Mouse (Mus musculus) stomach, embryonic 14.5 days (tissue): ENCODE data around the gene Agt. TPM values are rescaled to one million over a fixed set of nuclear protein-coding genes. Genes with fewer than 3 reads are reported as not detected.

Source experiments
- ATAC-seq: fragments of 200-750 bp; cut with Nextera tagmentation; 2 replicates; pipeline ENCODE4 v1.8.0; 2017; ENCODE audit warnings: low read depth, moderate TSS enrichment; ENCODE audit not compliant: insufficient number of reproducible peaks, insufficient read depth, low FRiP score
- H3K27ac ChIP-seq: fragments of 300-500 bp; sonication (generic); 2 replicates; pipeline ENCODE4 v1.5.1; 2014; ENCODE audit warnings: mild to moderate bottlenecking, low read length, moderate library complexity, mixed read lengths
- H3K27me3 ChIP-seq: fragments of 300-500 bp; sonication (generic); 2 replicates; pipeline ENCODE4 v1.6.1; 2014; ENCODE audit warnings: low read length, control low read depth, mixed read lengths; ENCODE audit not compliant: control insufficient read depth, insufficient read depth
- H3K36me3 ChIP-seq: fragments of 300-500 bp; sonication (generic); 2 replicates; pipeline ENCODE4 v1.6.1; 2014; ENCODE audit warnings: mild to moderate bottlenecking, control low read depth, low read length, moderate library complexity, mixed read lengths; ENCODE audit not compliant: control insufficient read depth, insufficient read depth
- H3K4me1 ChIP-seq: fragments of 300-500 bp; sonication (generic); 2 replicates; pipeline ENCODE4 v1.6.1; 2014; ENCODE audit warnings: low read length, control low read depth, mixed read lengths; ENCODE audit not compliant: control insufficient read depth, insufficient read depth
- H3K4me2 ChIP-seq: fragments of 300-500 bp; sonication (generic); replicated peaks from 2 replicates; pipeline ENCODE4 v1.6.1; 2014; ENCODE audit warnings: low read depth, low read length, control low read depth
- H3K4me3 ChIP-seq: fragments of 300-500 bp; sonication (generic); 2 replicates; pipeline ENCODE4 v1.5.1; 2014; ENCODE audit warnings: low read depth, low read length, control low read depth
- H3K9ac ChIP-seq: fragments of 300-500 bp; sonication (generic); replicated peaks from 2 replicates; pipeline ENCODE4 v1.6.1; 2014; ENCODE audit warnings: low read depth, mild to moderate bottlenecking, control low read depth, low read length, moderate library complexity, mixed read lengths
- H3K9me3 ChIP-seq: fragments of 300-500 bp; sonication (generic); 2 replicates; pipeline ENCODE4 v1.6.1; 2016; ENCODE audit warnings: low read depth, low read length, control low read depth; ENCODE audit not compliant: control insufficient read depth
- WGBS: fragments of 180-500 bp; shearing (Covaris S2); extraction: QIAGEN DNeasy Blood & Tissue Kit; methylation state at CpG from one replicate; pipeline ENCODE4 v1.1.7; 2014; 5-methylcytosine and 5-hydroxymethylcytosine counted together
- polyA plus RNA-seq: library from polyadenylated mRNA; unstranded; fragments of >200 nt; fragmentation: Nextera tagmentation; extraction: Ambion mirVana; gene quantifications from 2 replicates; pipeline ENCODE4 v1.2.1, GENCODE M21; 2014

The Agt gene
- polyA plus RNA-seq, 1 experiment from 2014 or later = 1.8 TPM

GRCm38 (mm10) chr8:124567584-124567983 lies 1.9 kb downstream of the Agt start:
- Histone ChIP-seq H3K4me3 (no peak overlapping the region), H3K4me1 (0 out of 2 replicates have a peak, but pooled peaks cover 2% of the 10 kb centered on the region), H3K9me3 (no peaks in the 10 kb centered on the region), H3K36me3 (no peaks in the 10 kb centered on the region), H3K4me2 (no peak overlapping the region), H3K27me3 (no peaks in the 10 kb centered on the region), H3K27ac (no peak overlapping the region), H3K9ac (no peak overlapping the region)
- WGBS = 86% methylated on average over 3 of the region's 3 CpGs
- ATAC-seq = no peak

GRCm38 (mm10) chr8:124567126-124567525 lies 2.4 kb downstream of the Agt start:
- Histone ChIP-seq H3K36me3 (no peaks in the 10 kb centered on the region), H3K27ac (no peak overlapping the region), H3K4me3 (no peak overlapping the region), H3K4me1 (0 out of 2 replicates have a peak, but pooled peaks cover 2% of the 10 kb centered on the region), H3K27me3 (no peaks in the 10 kb centered on the region), H3K9ac (no peak overlapping the region), H3K9me3 (no peaks in the 10 kb centered on the region), H3K4me2 (no peak overlapping the region)
- 81% methylated on average over 6 of the region's 6 CpGs for WGBS
- no peak for ATAC-seq

- Histone ChIP-seq H3K4me1 (no peaks in the 10 kb centered on the region), H3K27me3 (no peaks in the 10 kb centered on the region), H3K9me3 (no peaks in the 10 kb centered on the region), H3K4me2 (no peak overlapping the region), H3K36me3 (peaks cover 3% of the 10 kb centered on the region), H3K9ac (no peak overlapping the region), H3K27ac (no peak overlapping the region), H3K4me3 (no peak overlapping the region)
- ATAC-seq = no peak
- 66% methylated on average over 5 of the region's 5 CpGs for WGBS
These were observed 12.0 kb downstream of the Agt start for GRCm38 (mm10) chr8:124557476-124557875.

DNA sequence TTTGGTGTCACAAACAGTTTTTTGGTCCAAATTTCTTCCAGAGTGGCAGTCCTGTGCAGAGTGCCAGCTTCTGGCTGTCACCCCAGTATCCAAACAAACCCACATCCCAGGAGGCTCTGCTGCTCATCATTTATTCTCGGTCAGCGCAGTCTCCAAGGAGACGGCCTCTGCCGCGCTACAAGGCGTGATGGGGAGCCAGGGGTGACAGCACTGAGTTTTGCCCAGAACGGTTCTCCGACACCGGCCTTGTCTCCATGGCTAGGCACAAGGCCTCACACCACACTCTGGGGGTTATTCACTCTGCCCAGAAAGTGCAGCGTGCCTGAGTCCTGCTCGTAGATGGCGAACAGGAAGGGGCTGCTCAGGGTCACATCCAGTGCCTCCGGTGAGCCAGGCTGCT lies 12.8 kb downstream of the Agt start:
- no peaks in the 10 kb centered on the region for H3K27me3 ChIP-seq
- no peak overlapping the region for H3K4me2 ChIP-seq
- H3K4me3 ChIP-seq = no peak overlapping the region
- peaks cover 3% of the 10 kb centered on the region for H3K36me3 ChIP-seq
- no peak for ATAC-seq
- no peaks in the 10 kb centered on the region for H3K4me1 ChIP-seq
- H3K27ac ChIP-seq = no peak overlapping the region
- H3K9me3 ChIP-seq = no peaks in the 10 kb centered on the region
- H3K9ac ChIP-seq = no peak overlapping the region
- 81% methylated on average over 13 of the region's 13 CpGs for WGBS

GRCm38 (mm10) chr8:124556164-124556563 lies 13.3 kb downstream of the Agt start:
- H3K27me3 ChIP-seq = no peaks in the 10 kb centered on the region
- no peaks in the 10 kb centered on the region for H3K9me3 ChIP-seq
- H3K27ac ChIP-seq = no peak overlapping the region
- no peak overlapping the region for H3K9ac ChIP-seq
- WGBS = 81% methylated on average over 7 of the region's 7 CpGs
- H3K4me3 ChIP-seq = no peak overlapping the region
- no peak overlapping the region for H3K4me2 ChIP-seq
- ATAC-seq = no peak
- H3K36me3 ChIP-seq = peaks cover 6% of the 10 kb centered on the region
- H3K4me1 ChIP-seq = no peaks in the 10 kb centered on the region

DNA sequence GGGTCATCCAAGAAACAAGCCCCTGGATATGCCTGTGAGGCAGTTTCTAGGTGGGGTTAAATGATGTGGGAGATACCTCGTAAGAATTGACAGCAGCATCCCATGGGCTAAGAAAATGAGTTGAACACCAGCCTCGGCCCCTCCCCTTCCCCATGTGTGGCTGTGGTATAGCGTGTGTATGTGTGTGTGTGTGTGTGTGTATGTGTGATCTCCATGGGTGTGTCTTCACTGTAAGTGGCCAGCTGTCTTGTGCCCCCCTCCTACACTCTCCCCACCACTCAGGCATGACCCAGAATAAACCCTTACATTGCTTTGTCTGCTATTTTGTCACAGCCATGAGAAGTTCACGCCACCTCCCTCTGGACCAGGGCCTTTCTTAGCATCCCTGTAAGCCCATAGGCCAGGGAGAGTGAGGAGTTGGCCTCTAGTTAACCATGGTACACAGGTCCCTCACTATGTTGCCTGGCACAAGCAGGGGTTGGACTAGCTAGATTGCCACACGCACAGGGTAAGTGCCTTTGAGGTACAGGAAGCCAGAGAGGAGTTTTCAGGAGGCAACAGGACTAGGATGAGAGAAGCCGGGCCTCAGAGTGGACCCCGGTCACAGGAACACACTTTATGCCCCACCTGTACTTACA lies 14.3 kb downstream of the Agt start:
- no peak for ATAC-seq
- Histone ChIP-seq H3K9ac (no peak overlapping the region), H3K9me3 (no peaks in the 10 kb centered on the region), H3K4me2 (no peak overlapping the region), H3K4me3 (no peak overlapping the region), H3K4me1 (no peaks in the 10 kb centered on the region), H3K27me3 (no peaks in the 10 kb centered on the region), H3K36me3 (peaks cover 14% of the 10 kb centered on the region), H3K27ac (no peak overlapping the region)
- 84% methylated on average over 7 of the region's 7 CpGs for WGBS

DNA sequence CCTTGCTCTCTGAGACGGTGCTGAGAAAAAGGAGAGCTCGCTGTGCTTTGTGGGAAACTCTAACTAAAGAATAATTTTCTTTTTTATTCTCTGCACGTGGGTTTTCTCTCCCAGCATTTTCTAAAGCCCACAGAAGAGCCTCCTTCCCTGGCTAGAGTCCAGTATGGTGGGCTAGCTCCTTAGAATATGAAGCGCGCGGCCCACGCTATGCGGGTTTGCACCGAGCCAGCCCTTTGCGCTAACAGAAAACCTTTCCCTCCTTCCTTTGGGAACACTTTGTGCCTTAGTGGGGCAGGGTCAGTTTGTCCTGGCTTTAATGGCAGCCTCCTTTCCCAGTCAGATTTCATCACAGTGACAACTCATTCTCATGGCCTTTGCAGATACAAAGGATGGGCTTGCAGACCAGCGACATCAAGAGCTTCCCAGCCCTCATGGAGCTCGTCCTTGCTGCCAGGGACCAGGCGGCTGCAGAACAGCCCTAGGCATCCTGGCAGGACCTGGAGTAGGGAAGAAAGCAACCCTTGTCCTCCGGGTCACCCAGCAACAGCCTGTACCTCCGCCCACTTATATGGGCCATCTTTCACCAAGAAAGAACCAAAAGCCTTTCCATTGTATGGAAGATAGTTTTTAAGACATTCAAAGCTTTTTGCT lies 18.4 kb downstream of the Agt start:
- WGBS = 94% methylated on average over 15 of the region's 15 CpGs
- H3K4me1 ChIP-seq = no peaks in the 10 kb centered on the region
- no peaks in the 10 kb centered on the region for H3K27me3 ChIP-seq
- ATAC-seq = no peak
- no peak overlapping the region for H3K9ac ChIP-seq
- H3K4me2 ChIP-seq = no peak overlapping the region
- H3K36me3 ChIP-seq = peaks cover 40% of the 10 kb centered on the region
- H3K9me3 ChIP-seq = no peaks in the 10 kb centered on the region
- H3K4me3 ChIP-seq = no peak overlapping the region
- H3K27ac ChIP-seq = no peak overlapping the region

GRCm38 (mm10) chr8:124548187-124548586 lies 21.3 kb downstream of the Agt start:
- no peak overlapping the region for H3K4me3 ChIP-seq
- no peak overlapping the region for H3K4me2 ChIP-seq
- ATAC-seq = no peak
- no peak overlapping the region for H3K9ac ChIP-seq
- no peak overlapping the region for H3K27ac ChIP-seq
- H3K36me3 ChIP-seq = peaks cover 66% of the 10 kb centered on the region
- no peaks in the 10 kb centered on the region for H3K4me1 ChIP-seq
- H3K9me3 ChIP-seq = no peaks in the 10 kb centered on the region
- no peaks in the 10 kb centered on the region for H3K27me3 ChIP-seq
- 67% methylated on average over 1 of the region's 1 CpGs for WGBS

- H3K27ac ChIP-seq = no peak overlapping the region
- no peak for ATAC-seq
- 62% methylated on average over 11 of the region's 11 CpGs for WGBS
- H3K36me3 ChIP-seq = peaks cover 67% of the 10 kb centered on the region
- H3K4me3 ChIP-seq = no peak overlapping the region
- no peak overlapping the region for H3K9ac ChIP-seq
- no peak overlapping the region for H3K4me2 ChIP-seq
- H3K9me3 ChIP-seq = no peaks in the 10 kb centered on the region
- no peaks in the 10 kb centered on the region for H3K27me3 ChIP-seq
- H3K4me1 ChIP-seq = no peaks in the 10 kb centered on the region
These were observed 22.2 kb downstream of the Agt start for GRCm38 (mm10) chr8:124547269-124547668.
